ENCODE assay signal across 7 mouse cellular contexts in the genomic region with DNA sequence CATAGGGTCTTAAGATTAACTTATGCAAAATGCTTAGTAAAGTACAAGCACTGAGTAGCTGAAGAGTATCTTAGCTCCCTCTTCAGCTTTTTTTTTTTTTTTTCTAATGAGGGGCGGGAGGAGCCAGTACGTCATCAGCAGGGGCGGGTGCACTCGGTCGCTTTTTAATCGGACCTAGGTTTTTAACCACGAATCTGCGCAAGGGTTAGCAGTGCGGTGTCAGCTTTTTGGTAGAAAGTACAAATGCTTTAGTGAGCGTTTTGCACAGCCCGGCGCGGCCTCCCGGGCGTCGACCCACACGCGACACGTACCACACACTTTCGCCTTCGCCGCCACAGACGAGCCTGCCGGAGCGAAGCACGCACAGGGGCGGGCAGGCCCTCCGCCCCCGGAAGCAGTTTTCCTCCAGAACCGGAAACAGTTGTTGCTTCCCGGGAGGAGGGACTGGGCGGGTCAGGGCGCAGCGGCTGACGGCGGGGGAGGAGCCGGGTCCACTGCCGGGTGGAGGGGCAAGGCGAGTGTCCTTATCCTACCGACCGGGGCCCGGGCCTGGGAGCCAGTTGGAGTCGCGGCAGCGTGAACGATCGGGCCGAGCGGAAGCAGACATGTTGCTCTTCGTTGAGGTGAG. TPM values are rescaled to one million over a fixed set of nuclear protein-coding genes. Genes with fewer than 3 reads are reported as not detected.
DNase-seq lines count a peak whose midpoint lies in the region; ATAC-seq and TF ChIP-seq lines count a peak whose summit lies in the region.

No protein-coding gene starts in this region.

- H3K4me3 ChIP-seq in embryonic facial prominence, embryonic 11.5 days (ENCODE audit: low read depth, low read length), result peak overlapping the region; percentile 80
- H3K4me3 ChIP-seq in kidney, adult 2 months (ENCODE audit: insufficient read depth, low read depth, low read length), result peak overlapping the region; percentile 92
- H3K4me3 ChIP-seq in limb, embryonic 12.5 days (replicated peaks), result peak overlapping the region; percentile 85
- H3K4me3 ChIP-seq in midbrain, embryonic 15.5 days, result peak overlapping the region; percentile 88
- H3K4me3 ChIP-seq in spleen, adult 2 months (ENCODE audit: extremely low read depth, insufficient read depth, insufficient read length), result peak overlapping the region; percentile 91

- ATAC-seq in embryonic facial prominence, embryonic 11.5 days (replicated peaks; ENCODE audit: insufficient number of reproducible peaks, low FRiP score, low TSS enrichment, low read depth), result peak; percentile 96
- peak; percentile 95 for ATAC-seq in limb, embryonic 12.5 days (ENCODE audit: insufficient number of reproducible peaks, insufficient read depth, low FRiP score, low TSS enrichment, low read depth)
- ATAC-seq in midbrain, embryonic 15.5 days (replicated peaks), result peak; percentile 97

- H3K27me3 ChIP-seq in embryonic facial prominence, embryonic 11.5 days (ENCODE audit: control insufficient read depth, insufficient read depth, low read length), result no peaks in the 10 kb centered on the region
- H3K27me3 ChIP-seq in kidney, adult 2 months (replicated peaks; ENCODE audit: control insufficient read depth, insufficient read depth, low read length), result no peaks in the 10 kb centered on the region
- H3K27me3 ChIP-seq in limb, embryonic 12.5 days, result no peaks in the 10 kb centered on the region
- no peaks in the 10 kb centered on the region for H3K27me3 ChIP-seq in midbrain, embryonic 15.5 days (replicated peaks)
- no peaks in the 10 kb centered on the region for H3K27me3 ChIP-seq in spleen, adult 2 months (ENCODE audit: control insufficient read depth, insufficient read depth, low read length)

- H3K9ac ChIP-seq in embryonic facial prominence, embryonic 11.5 days (replicated peaks; ENCODE audit: low read length), result peak overlapping the region; percentile 79
- peak overlapping the region; percentile 82 for H3K9ac ChIP-seq in limb, embryonic 12.5 days (replicated peaks)
- H3K9ac ChIP-seq in midbrain, embryonic 15.5 days, result peak overlapping the region; percentile 67

- TF ChIP-seq CTCF in kidney, adult 2 months (conservative IDR thresholded peaks at IDR 0.05; ENCODE audit: insufficient read depth, insufficient read length, low read depth, low read length), result no peak
- TF ChIP-seq CTCF in spleen, adult 2 months (IDR thresholded peaks at IDR 0.05; ENCODE audit: extremely low read depth, insufficient read depth, insufficient read length, insufficient replicate concordance), result no peak

- H3K9me3 ChIP-seq in embryonic facial prominence, embryonic 11.5 days (replicated peaks; ENCODE audit: control insufficient read depth, low read length), result no peaks in the 10 kb centered on the region
- no peaks in the 10 kb centered on the region for H3K9me3 ChIP-seq in limb, embryonic 12.5 days
- no peaks in the 10 kb centered on the region for H3K9me3 ChIP-seq in midbrain, embryonic 15.5 days

- H3K36me3 ChIP-seq in embryonic facial prominence, embryonic 11.5 days (replicated peaks; ENCODE audit: control insufficient read depth, insufficient read depth, low read depth, low read length), result no peaks in the 10 kb centered on the region
- H3K36me3 ChIP-seq in kidney, adult 2 months (ENCODE audit: control insufficient read depth, insufficient read depth, low read length), result no peaks in the 10 kb centered on the region
- no peaks in the 10 kb centered on the region for H3K36me3 ChIP-seq in limb, embryonic 12.5 days
- no peaks in the 10 kb centered on the region for H3K36me3 ChIP-seq in midbrain, embryonic 15.5 days (replicated peaks)
- H3K36me3 ChIP-seq in spleen, adult 2 months (ENCODE audit: control insufficient read depth, insufficient read depth, low read length), result no peaks in the 10 kb centered on the region

- peak overlapping the region; percentile 89 for H3K27ac ChIP-seq in embryonic facial prominence, embryonic 11.5 days (replicated peaks; ENCODE audit: low read depth, low read length)
- peak overlapping the region; percentile 95 for H3K27ac ChIP-seq in kidney, adult 2 months (ENCODE audit: insufficient read depth, low read depth, low read length)
- H3K27ac ChIP-seq in limb, embryonic 12.5 days, result peak overlapping the region; percentile 98
- peak overlapping the region; percentile 97 for H3K27ac ChIP-seq in midbrain, embryonic 15.5 days
- peak overlapping the region; percentile 97 for H3K27ac ChIP-seq in spleen, adult 2 months (ENCODE audit: insufficient read depth, low read length)

- H3K4me1 ChIP-seq in embryonic facial prominence, embryonic 11.5 days (ENCODE audit: control insufficient read depth, insufficient read depth, low read length), result no peaks in the 10 kb centered on the region
- peaks cover 7% of the 10 kb centered on the region; the same call in 1 of the 2 replicates for H3K4me1 ChIP-seq in kidney, adult 2 months (ENCODE audit: control insufficient read depth, insufficient read depth, low read length)
- 0 out of 2 replicates have a peak, but pooled peaks cover 4% of the 10 kb centered on the region for H3K4me1 ChIP-seq in limb, embryonic 12.5 days (replicated peaks)
- H3K4me1 ChIP-seq in midbrain, embryonic 15.5 days, result peaks cover 11% of the 10 kb centered on the region
- peaks cover 4% of the 10 kb centered on the region; the same call in 1 of the 2 replicates for H3K4me1 ChIP-seq in spleen, adult 2 months (ENCODE audit: control insufficient read depth, insufficient read depth, insufficient read length)

- no peak for TF ChIP-seq POLR2A in kidney, adult 2 months (IDR thresholded peaks at IDR 0.05; ENCODE audit: low read depth, low read length)
- TF ChIP-seq POLR2A in spleen, adult 2 months (IDR thresholded peaks at IDR 0.05; ENCODE audit: low read depth, low read length), result no peak; the same call in 1 of the 2 replicates

- peak overlapping the region; percentile 57; the same call in 1 of the 2 replicates for H3K4me2 ChIP-seq in embryonic facial prominence, embryonic 11.5 days (ENCODE audit: low read depth, low read length)
- H3K4me2 ChIP-seq in limb, embryonic 12.5 days, result peak overlapping the region; percentile 60
- H3K4me2 ChIP-seq in midbrain, embryonic 15.5 days, result peak overlapping the region; percentile 91

- DNase-seq in adrenal gland, postnatal 14 days, result peak; percentile 99
- peak; percentile 98 for DNase-seq in embryonic facial prominence, embryonic 11.5 days (ENCODE audit: low spot score)
- DNase-seq in heart, adult 18-20 months, result peak; percentile 97 to 98
- peak; percentile 98 for DNase-seq in kidney, adult 2 months
- DNase-seq in spleen, adult 2 months (ENCODE audit: low read depth in 1 of 2, low spot score in 2 of 2), result peak; percentile 87 to 95

- under 1% methylated on average over 49 of the region's 50 CpGs for WGBS in embryonic facial prominence, embryonic 11.5 days
- WGBS in kidney, adult 2 months, result under 1% methylated on average over 50 of the region's 50 CpGs
- under 1% methylated on average over 50 of the region's 50 CpGs for WGBS in limb, embryonic 12.5 days
- WGBS in midbrain, embryonic 15.5 days, result under 1% methylated on average over 50 of the region's 50 CpGs
- WGBS in spleen, adult 2 months, result under 1% methylated on average over 50 of the region's 50 CpGs

RNA-seq across cellular contexts. Expression of gene Larp4, which starts 2.6 kb away (rescaled TPM):
- 87.7 and 94.9 TPM in 2 replicates for total RNA-seq in adrenal gland, postnatal 14 days (2021)
- 36.4 and 37.0 TPM in 2 replicates for polyA plus RNA-seq in embryonic facial prominence, embryonic 11.5 days (2014; fragmentation: Nextera tagmentation; extraction: Ambion mirVana)
- 10 to 100 TPM; 55.7 to 58.9 TPM for total RNA-seq in heart, adult 18-20 months (2021)
- polyA plus RNA-seq in kidney, adult 2 months (2012; rRNA removed), result 43.4 and 63.3 TPM in 2 replicates
- polyA plus RNA-seq in limb, embryonic 12.5 days (2016; fragmentation: Nextera tagmentation; extraction: Ambion mirVana), result 29.5 and 34.8 TPM in 2 replicates
- polyA plus RNA-seq in midbrain, embryonic 15.5 days (2015; fragmentation: Nextera tagmentation; extraction: Ambion mirVana), result 19.8 and 21.4 TPM in 2 replicates
- 27.5 and 37.6 TPM in 2 replicates for polyA plus RNA-seq in spleen, adult 2 months (2012; rRNA removed)

RNA-seq across cellular contexts. Expression of gene Fam186a, which starts 5.6 kb away (rescaled TPM):
- total RNA-seq in adrenal gland, postnatal 14 days (2021), result 0.04 and 0.07 TPM in 2 replicates
- polyA plus RNA-seq in embryonic facial prominence, embryonic 11.5 days (2014; fragmentation: Nextera tagmentation; extraction: Ambion mirVana), result not detected in 2 replicates
- under 1 TPM; 0.07 to 0.15 TPM for total RNA-seq in heart, adult 18-20 months (2021)
- 0.04 and 0.05 TPM in 2 replicates for polyA plus RNA-seq in kidney, adult 2 months (2012; rRNA removed)
- polyA plus RNA-seq in limb, embryonic 12.5 days (2016; fragmentation: Nextera tagmentation; extraction: Ambion mirVana), result 0.03 TPM in 1 of 2 replicates, not detected in the other
- polyA plus RNA-seq in midbrain, embryonic 15.5 days (2015; fragmentation: Nextera tagmentation; extraction: Ambion mirVana), result 0.09 TPM in 1 of 2 replicates, not detected in the other
- polyA plus RNA-seq in spleen, adult 2 months (2012; rRNA removed), result not detected in 2 replicates

Comparison
In these comparisons a context has a peak if more than half of its experiments do, and no peak if none do; other contexts are left out.
1. Peak in every context shown above with its lines: DNase-seq, ATAC-seq, H3K4me3 ChIP-seq and H3K27ac ChIP-seq.